Mouse (Mus musculus): Measurements from ENCODE around the gene Pafah1b3. TPM values are rescaled to one million over a fixed set of nuclear protein-coding genes. Genes with fewer than 3 reads are reported as not detected.
"Not testable (repeated sequence)": the region's sequence is repeated elsewhere in the genome, so short reads cannot be mapped to it uniquely, and the experiment has no call there.

The Pafah1b3 gene
- 10 to 100 TPM; 37.5 to 38.4 TPM for total RNA-seq (2021)

DNA sequence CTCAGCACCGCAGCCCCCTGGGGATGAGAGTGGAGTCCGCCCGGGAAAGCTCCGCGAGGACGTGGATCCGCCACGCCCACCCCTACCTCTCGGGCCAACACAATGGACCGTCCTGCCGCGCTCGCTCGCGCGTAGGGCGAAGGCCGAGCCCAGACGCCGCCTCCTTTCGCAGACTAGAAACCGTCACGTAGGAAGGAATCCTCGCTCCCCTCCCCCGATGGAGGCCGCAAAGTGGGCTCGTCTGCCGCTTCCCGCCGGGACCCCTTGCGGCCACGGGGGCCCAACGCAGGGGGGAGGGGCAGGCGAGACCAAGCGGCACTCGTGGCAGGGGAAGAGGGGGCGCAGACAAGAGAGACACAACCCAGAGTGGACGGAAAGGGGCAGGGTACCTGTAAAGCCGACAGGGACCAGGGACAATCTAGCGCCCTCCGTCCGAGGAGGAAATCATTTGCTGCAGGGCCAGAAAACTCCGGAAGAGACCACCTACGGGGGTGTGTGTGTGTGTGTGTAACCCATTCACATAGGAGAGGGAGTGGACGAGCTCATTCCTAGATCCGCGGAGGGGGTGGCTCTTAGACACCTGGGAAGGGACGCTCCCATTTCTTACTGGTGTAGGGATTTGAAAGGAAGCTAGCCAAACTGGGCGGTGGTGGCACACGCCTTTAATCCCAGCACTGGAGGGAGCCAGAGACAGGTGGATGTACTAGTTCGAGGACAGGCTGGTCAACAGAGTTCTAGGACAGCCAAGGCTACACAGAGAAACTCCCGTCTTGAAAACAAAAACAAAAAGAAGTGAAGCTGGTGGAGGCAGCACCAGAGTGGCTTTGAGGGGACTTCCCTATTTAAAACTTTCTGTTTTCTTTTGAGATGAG is at the start of gene Pafah1b3:
Gene Pafah1b3, minus strand, starts transcription at position 533 of the 872 bp plus-strand sequence.
- DNase-seq, result peak; percentile 79

DNA sequence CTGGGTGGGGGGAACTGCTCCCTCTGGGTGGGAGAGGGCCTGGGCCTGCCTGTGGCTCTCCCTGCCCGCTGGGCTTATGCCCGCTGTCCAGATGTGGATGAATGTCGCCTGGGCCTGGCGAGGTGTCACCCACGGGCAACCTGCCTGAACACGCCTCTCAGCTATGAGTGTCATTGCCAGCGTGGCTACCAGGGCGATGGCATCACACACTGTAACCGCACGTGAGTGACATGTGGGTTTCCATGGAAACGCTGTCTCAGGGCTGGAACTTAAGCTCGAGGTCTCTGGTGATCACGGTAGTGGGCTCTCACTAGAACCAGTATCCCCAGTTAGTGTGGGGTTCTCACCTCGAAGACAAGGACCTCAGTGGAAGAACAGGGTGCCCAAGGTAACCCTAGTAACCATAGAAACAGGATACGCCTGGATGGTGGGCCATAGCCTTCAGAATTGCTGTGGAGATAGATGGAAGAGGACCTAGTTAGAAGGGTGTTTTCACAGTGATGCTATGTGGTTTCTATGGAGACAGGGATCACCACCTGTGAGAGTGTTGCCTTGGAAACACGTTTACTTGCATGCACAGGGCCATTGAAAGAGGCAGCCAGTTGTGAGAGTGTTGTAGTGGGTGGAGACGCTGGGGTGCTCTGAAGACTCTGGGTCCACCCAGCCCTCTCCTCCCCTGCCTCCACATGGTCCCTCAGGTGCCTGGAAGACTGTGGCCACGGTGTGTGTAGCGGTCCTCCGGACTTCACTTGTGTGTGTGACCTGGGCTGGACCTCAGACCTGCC is 43.4 kb upstream of the Pafah1b3 start:
- no peak for DNase-seq

DNA sequence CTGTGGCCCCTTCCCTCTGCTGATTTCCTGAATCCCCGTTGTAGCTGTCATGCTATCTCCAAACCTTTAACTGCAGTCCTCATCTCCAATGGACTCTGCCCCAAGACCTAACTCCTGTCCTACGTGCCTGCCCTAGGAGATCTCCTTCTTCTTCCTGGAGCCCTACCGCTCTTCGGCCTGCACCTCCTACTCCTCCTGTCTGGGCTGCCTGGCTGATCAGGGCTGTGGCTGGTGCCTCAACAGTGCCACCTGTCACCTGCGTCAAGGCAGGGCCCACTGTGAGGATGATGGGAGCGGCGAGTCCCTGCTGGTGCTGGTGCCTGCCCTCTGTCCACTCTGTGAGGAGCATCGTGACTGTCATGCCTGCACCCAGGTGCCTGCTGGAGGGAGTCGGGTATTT is 41.5 kb upstream of the Pafah1b3 start:
- no peak for DNase-seq

DNA sequence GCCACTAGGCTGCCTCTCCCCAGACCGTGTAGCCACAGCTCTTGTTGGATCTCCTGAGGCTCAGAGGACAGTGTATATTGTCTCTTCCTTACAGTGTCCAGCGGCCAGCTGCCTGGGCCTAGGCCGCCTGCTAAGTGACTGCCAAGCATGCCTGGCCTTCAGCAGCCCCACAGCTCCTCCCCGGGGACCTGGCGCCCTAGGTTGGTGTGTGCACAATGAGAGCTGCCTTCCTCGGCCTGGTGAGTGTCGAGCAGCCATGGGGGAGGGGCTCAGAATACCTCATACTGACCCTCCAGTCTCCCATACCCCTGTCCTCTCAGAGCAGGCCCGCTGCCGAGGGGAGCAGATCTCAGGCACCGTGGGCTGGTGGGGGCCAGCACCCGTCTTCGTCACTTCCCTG is 36.7 kb upstream of the Pafah1b3 start:
- DNase-seq, result no peak

DNA sequence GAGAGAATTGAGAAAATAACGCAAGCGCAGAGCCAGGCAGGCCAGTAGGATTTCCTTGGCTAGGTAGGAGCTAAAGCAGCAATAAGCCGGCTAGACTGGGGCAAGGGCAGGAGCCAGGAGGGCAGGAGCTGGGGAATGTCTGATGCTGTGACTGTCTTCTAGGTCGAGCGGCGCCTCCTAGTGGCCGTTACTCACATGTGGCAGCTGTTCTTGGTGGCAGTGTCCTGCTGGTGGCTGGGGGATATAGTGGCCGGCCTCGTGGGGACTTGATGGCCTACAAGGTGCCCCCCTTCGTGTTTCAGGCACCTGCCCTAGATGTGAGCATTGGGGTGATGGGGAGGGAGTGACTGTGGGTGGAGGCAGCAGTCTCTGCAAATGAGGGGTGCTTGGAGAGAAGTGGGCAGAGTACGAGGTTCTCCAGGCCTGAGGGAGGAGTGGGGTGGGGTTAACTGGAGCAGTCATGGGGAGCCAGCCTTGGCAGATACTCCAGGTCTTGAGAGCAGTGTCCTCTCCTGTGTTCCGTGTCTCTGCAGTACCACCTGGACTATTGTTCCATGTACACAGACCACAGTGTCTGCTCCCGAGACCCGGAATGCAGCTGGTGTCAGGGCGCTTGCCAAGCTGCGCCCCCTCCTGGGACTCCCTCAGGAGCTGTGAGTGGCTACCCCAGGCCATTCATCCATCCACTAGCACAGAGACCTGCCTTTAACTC is 36.0 kb upstream of the Pafah1b3 start:
- DNase-seq, result peak; percentile 83

DNA sequence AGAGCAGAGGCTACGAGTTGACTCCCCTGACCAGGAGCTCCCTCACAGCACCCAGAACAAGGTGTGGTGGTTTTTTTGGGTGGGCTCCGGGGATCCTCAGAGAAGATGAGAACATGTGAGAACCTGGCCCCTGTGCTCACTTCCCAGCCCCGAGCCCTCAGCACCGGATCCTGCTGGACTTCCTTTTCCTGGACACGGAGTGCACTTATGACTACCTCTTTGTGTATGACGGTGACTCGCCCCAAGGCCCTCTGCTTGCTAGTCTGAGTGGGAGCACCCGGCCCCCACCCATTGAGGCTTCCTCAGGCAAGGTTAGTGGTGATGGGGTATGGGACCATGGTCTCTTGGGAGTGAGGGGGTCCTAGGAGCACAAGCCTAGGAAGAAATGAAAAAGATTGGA is 28.4 kb upstream of the Pafah1b3 start:
- no peak for DNase-seq

DNA sequence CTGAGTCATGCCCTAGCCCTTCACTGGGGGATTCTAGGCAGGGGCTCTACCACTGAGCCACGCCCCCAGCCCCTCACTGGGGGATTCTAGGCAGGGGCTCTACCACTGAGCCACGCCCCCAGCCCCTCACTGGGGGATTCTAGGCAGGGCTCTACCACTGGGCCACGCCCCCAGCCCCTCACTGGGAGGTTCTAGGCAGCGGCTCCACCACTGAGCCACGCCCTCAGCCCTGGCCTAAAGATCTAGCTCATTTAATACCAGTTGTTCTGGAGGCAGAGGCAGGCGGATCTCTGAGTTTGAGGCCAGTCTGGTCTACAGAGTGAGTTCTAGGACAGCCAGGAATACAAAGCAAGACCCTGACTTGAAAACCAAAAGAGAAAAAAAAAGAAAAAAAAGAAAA is 27.6 kb upstream of the Pafah1b3 start:
- not testable (repeated sequence) for DNase-seq

DNA sequence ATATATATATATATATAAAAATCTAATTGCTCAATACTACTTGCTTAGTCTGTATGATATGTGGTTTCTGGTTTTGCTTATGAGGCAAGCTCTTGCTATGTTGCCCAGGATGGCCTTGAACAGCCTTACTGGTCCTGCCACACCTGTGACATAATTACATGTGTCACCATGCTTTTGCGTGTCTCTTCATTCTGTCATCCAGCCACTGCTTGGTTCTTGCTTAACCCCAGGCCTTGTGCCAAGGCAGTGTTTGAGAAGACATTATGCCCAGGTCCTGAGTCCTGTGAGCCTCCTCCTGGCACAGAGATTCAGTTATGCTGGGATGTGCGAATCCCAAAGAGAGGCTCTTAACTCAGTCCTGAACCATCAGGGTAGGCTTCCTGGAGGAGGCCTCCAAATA is 25.4 kb upstream of the Pafah1b3 start:
- no peak for DNase-seq

DNA sequence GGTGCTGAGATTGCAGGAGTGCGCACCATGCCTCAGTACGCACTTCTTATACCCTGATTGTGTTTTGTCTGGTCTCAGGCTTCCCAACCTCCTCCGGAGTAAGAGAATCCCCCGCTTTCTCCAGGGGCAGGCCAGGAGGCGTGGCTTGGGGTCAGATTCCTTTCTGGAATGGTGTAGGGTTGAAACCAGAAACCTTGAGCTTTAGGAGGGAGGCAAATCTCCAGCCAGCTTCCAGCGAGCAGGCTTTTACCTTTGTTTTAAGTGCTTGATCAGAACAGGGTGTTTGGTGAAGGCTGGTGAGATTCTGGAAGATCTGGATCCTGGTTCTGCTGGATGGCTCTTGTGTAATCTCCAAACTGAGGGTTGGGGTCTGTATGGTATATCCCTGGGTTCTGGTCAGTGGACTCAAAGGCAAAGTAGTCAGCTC is 24.3 kb upstream of the Pafah1b3 start:
- peak; percentile 57 for DNase-seq

DNA sequence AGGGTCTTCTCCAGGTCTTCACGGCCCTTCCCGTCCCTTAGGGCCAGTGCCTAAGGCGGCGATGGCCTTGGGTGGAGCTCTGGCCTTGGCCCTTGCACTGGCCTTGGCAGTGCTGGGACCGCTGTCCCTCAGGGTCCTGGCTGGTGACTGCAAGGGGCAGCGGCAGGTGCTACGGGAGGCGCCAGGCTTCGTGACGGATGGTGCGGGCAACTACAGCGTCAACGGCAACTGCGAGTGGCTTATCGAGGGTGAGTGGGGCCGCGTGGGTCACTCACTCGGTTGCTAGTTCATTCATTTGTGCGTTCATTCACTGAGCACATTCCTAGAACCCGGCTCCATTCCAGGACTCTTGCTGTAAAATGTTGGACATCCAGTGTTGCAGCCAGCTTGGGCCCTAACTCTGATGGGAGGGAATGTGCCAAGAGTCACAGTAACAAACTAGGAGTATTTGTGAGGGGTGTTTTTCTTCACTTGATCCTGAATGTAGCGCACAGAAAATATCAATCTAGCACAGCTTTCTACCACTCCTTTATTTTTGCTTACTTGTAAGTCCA is 19.7 kb upstream of the Pafah1b3 start:
- DNase-seq, result no peak

DNA sequence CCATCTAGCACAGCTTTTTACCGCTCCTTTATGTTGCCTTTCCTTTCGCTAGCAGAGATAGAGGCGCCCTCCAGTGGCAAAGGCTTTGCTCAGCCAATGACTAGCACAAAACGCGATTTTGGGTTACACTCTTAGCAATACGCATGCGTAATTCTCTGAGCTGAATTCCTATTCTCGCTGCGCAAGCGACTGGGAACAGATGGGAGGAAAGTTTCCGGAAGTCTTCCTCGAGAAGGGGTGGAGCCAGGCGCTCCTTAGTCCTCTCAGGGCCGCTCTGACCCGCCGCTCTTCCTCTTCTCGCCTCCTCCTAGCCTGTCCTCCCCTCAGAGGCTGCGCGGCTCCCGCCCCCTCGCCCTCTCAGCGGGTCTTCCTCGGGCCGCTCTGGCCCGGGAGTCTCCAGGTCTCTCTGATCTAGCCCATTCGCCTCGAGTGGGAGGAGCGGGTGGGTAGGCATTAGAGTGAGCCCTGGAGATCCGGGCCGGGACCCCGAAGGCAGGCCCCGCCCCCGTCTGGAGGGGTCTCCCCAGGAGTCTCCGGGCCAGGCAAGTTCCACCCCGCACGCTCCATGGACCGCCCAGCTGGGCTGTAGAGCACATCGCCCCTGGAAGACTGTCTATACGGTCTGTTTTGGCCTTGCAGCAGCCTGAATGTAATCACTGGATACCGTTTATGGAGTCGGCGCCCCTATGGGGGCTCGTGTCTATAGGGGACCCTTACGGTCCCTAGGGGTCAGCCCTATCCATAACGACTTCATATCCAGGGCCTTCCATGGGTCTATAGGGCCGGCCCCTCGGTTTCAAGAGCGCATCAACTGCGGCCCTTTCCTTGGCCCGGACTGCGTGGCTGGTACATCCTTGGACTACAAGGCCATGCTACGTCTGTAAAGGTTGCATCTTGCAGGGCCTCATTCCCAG is 19.0 kb upstream of the Pafah1b3 start, which contains the start of gene Megf8:
Gene Megf8, plus strand, starts transcription at position 633 of the 914 bp plus-strand sequence.
- DNase-seq, result peak; percentile 97

DNA sequence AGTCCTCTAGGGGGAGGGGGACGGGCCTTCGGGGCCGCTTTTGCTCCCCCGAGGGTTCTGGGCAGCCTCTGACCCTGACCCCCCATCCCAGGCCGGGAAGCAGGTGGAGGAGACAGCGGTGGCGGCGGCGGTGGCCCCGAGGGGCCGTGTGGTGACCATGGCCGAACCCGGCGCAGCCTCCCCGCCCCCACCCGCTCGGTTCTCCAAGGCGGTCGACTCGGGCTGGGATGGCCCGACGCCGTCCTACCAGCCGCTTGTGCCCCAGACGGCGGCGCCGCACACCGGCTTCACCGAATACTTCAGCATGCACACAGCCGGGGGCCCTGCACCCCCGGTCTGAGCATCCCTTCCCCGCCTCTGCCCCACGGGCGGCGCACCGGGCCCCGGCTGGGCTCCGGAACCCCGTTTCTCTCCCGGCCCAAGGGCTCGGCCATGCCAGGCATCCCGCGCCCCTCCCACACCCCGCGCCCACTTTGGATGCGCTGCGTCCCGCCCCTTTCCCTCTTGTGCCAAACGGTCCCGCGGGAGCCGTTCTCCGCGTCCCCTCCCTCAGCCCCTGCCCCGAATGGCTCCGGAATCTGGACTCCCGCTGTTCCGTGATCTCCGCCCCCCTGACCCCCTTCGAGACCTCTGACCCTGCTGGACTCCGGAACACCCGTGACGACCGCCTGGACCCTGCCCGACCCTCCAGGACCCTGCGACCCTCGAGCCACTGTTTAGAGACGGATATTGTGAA is 17.7 kb upstream of the Pafah1b3 start:
- peak; percentile 32 for DNase-seq

DNA sequence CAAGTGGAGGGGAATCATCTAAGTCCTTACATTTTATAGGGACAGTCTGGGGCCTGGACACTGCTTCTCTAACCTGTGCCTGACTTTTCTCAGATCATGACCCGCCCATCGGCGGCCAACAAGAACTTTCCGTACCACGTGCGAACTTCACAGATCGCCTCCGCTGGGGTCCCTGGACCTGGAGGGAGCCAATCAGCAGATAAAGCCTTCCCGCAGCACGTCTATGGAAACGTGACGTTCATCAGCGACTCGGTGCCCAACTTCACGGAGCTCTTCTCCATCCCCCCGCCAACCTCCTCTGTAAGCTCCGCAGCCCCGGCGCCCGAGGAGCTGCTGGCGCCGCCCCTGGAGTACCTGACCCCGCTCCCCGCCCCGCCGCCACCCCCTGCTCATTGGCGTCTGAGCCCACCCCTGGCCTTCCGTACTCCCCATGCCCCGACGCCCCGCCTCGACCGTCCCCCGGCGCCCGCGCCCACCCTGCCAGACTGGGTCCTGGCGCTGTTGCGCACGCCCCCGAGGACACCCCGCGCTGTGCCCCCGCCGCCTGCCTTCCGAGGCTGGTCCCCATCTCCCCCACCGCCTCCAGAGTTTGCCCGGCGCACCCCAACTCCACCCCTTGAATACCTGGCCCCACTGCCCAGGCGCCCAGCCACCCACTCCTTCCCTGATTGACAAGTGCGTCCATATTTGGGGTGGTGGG is 17.0 kb upstream of the Pafah1b3 start:
- DNase-seq, result no peak

DNA sequence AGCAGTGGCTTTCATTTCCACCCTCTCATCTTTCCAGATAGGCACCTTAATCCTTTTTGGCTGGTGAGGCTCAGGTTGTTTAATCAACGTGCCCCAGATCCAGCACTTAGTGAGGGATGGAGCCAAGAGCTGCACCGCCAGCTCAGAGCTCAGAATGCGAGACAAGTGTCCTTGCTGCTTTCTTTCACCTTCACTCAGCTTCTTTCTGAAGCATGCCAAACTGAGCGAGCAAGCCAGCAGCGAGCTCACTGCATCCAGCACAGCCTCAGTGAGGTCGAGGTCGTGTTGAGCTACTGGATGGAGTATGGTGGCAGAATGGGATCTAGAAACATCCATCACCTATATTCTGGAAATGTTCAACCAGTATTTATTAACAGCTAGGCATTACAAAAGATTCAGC is 15.5 kb upstream of the Pafah1b3 start:
- DNase-seq, result no peak

DNA sequence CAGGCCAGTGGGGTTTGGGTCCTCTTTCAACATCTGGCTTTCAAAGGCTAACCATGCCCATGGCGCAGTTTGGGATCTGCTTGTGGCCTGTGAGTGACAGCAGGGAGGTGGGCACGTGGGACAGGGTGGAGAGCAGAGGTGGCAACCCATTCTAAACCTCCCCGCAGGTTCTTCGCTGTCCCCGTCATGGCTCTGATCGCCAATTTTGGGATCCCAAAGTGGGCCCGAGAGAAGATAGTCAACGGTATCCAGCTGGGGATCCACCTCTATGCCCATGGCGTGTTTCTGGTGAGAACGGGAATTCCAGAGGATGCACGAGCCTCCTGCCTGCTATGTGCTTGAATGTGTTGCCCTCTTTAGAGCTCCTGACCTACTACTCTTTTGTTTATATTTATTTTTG is 13.4 kb upstream of the Pafah1b3 start:
- no peak for DNase-seq

DNA sequence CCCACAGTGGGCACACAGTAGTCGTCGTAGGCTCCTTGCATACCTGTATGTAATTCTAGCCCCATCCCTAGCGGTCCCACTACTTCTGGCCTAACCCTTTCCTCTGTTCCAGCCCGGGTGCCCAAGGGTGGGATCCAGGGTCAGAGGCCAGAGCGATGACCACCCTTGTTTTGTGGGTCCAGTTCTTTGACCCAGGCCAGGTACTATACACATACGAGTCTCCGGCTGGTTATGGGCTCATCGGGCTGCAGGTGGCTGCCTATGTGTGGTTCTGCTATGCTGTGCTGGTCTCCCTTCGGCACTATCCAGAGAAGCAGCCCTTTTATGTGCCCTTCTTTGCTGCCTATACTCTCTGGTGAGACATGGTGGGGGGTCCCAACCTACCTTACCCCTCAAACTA is 11.6 kb upstream of the Pafah1b3 start:
- no peak for DNase-seq

DNA sequence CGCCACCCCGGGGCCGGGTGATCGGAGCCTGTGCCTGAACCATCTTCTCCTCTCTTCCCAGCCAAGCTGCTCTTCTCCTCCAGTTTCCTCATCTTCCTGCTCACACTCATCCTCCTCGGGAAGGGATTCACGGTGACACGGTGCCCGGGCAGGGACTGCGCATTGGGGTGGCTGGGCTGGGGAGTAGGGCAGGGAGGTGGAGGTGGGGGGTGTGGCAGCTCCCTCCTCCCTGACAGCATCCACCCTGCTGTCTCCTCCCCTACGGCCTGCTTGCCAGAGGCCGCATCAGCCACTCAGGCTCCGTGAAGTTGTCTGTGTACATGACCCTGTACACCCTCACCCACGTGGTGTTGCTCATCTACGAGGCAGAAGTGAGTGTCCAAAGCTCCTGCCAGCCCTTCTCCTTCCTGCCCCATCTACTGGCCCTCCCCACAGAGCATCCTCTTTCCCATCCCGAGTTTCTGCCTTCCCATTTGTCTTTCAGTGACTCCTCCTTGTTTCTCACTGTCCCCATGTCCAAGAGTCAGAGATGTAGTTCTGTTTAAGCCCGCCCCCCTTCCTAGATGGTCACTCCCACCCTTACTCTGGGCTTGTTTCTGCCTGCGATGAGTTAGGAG is 11.0 kb upstream of the Pafah1b3 start:
- no peak for DNase-seq

DNA sequence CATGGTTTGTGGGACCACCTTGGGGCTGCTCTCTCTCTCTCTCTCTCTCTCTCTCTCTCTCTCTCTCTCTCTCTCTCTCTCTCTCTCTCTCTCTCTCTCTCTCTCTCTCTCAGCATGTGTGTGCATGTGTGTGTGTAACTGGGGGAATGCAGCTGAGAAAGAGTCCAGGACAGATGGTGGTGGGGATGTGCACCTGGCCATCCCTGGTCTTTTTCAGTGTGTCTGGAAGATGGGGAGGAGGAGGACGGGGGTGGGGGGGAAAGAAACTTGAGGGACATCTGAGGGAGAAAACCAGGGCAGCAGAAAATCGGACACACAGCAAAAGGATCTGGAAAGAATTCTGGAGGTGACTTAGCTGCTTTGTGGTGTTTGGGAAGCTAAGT is 8.8 kb upstream of the Pafah1b3 start:
- no peak for DNase-seq

DNA sequence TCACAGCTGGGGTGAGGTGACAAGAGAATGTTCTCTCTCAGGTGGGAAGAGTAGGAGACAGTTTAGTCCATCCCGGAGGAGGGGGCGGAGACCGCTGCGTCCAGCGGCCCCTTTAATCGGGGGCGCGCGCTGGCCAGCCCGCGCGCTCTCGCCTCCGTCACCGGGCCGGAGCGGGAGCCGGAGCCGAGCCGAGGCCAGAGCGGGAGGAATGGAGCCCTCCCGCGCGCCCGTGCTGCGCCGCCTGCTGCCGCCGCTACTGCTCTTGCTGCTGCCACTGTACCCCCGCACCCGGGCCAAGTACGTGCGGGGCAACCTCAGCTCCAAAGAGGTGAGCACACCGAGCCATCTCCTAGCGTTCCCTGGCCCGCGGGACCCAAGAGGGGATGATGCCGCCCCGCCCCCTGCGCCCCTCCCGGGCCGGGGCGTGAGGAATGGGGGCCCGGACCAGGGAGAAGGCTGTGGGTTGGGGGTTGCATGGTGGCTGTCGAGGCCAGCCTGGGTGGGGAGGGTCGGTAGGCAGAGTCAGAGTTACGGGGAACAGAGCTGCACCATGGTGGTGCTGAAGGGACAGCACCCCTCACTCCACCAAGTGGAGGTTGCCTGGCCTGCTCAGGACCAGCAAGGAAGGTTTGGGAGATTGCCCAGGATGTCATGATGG is 8.3 kb upstream of the Pafah1b3 start, which contains the start of gene Tmem145:
Gene Tmem145, plus strand, starts transcription at position 151 of the 658 bp plus-strand sequence.
- peak; percentile 62 for DNase-seq
